Mouse (Mus musculus) stomach, postnatal 0 days (tissue): ENCODE measurements around the gene Bst2. TPM values are rescaled to one million over a fixed set of nuclear protein-coding genes. Genes with fewer than 3 reads are reported as not detected.

Experiments used
- ATAC-seq: fragments of 200-750 bp; cut with Nextera tagmentation; 2 replicates; pipeline ENCODE4 v1.8.0; 2017; ENCODE audit not compliant: low FRiP score, low TSS enrichment
- DNase-seq: peaks from one replicate; pipeline ENCODE4 v3.0.0-alpha.2; 2016; ENCODE audit warnings: low spot score
- H3K27ac ChIP-seq: fragments of 300-500 bp; sonication (generic); replicated peaks from 2 replicates; pipeline ENCODE4 v1.5.1; 2014; ENCODE audit warnings: mild to moderate bottlenecking, control low read depth
- H3K27me3 ChIP-seq: fragments of 300-500 bp; sonication (generic); 2 replicates; pipeline ENCODE4 v1.6.1; 2014; ENCODE audit warnings: low read length; ENCODE audit not compliant: control insufficient read depth, insufficient read depth
- H3K36me3 ChIP-seq: fragments of 300-500 bp; sonication (generic); 2 replicates; pipeline ENCODE4 v1.6.1; 2014; ENCODE audit warnings: low read length, mixed read lengths; ENCODE audit not compliant: control insufficient read depth, insufficient read depth
- H3K4me1 ChIP-seq: fragments of 300-500 bp; sonication (generic); replicated peaks from 2 replicates; pipeline ENCODE4 v1.6.1; 2014; ENCODE audit warnings: antibody characterized with exemption; ENCODE audit not compliant: control insufficient read depth, insufficient read depth
- H3K4me2 ChIP-seq: fragments of 300-500 bp; sonication (generic); replicated peaks from 2 replicates; pipeline ENCODE4 v1.6.1; 2014; ENCODE audit warnings: low read depth, mild to moderate bottlenecking, control low read depth, moderate library complexity
- H3K4me3 ChIP-seq: fragments of 300-500 bp; sonication (generic); 2 replicates; pipeline ENCODE4 v1.5.1; 2014; ENCODE audit warnings: low read depth, low read length, control low read depth
- H3K9ac ChIP-seq: fragments of 300-500 bp; sonication (generic); 2 replicates; pipeline ENCODE4 v1.6.1; 2014; ENCODE audit warnings: mild to moderate bottlenecking, low read length, control low read depth, mixed read lengths
- H3K9me3 ChIP-seq: fragments of 300-500 bp; sonication (generic); 2 replicates; pipeline ENCODE4 v1.6.1; 2016; ENCODE audit warnings: low read length; ENCODE audit not compliant: control insufficient read depth
- CTCF ChIP-seq: IDR thresholded peaks from 2 replicates; pipeline ENCODE4 v1.5.1; 2016; ENCODE audit warnings: antibody characterized with exemption, low read depth, mild to moderate bottlenecking, moderate library complexity
- EP300 ChIP-seq: optimal IDR thresholded peaks from 2 replicates; pipeline ENCODE3; 2016; ENCODE audit warnings: antibody characterized with exemption
- WGBS: fragments of 180-500 bp; shearing (Covaris S2); extraction: QIAGEN DNeasy Blood & Tissue Kit; methylation state at CpG from one replicate; pipeline ENCODE4 v1.1.7; 2014; 5-methylcytosine and 5-hydroxymethylcytosine counted together
- polyA plus RNA-seq: library from polyadenylated mRNA; unstranded; fragments of >200 nt; fragmentation: Nextera tagmentation; extraction: Ambion mirVana; gene quantifications from 2 replicates; pipeline ENCODE4 v1.2.1, GENCODE M21; 2015

The Bst2 gene
- polyA plus RNA-seq, 1 experiment from 2014 or later = 34.2 TPM

GRCm38 (mm10) chr8:71569366-71570290 lies 32.4 kb upstream of the Bst2 start:
- H3K4me3 ChIP-seq = peak overlapping the region; percentile 60
- peak; percentile 97 for DNase-seq
- TF ChIP-seq CTCF (0 out of 2 replicates have a peak, but pooled peaks have one; percentile 1), EP300 (no peak)
- H3K9me3 ChIP-seq = no peaks in the 10 kb centered on the region
- H3K27ac ChIP-seq = peak overlapping the region; percentile 93
- peak overlapping the region; percentile 81 for H3K4me2 ChIP-seq
- no peaks in the 10 kb centered on the region for H3K27me3 ChIP-seq
- H3K4me1 ChIP-seq = peaks cover 4% of the 10 kb centered on the region; the same call in 1 of the 2 replicates
- peak; percentile 82 for ATAC-seq
- under 1% methylated on average over 48 of the region's 51 CpGs for WGBS
- peak overlapping the region; percentile 60 for H3K9ac ChIP-seq
- no peaks in the 10 kb centered on the region for H3K36me3 ChIP-seq

DNA sequence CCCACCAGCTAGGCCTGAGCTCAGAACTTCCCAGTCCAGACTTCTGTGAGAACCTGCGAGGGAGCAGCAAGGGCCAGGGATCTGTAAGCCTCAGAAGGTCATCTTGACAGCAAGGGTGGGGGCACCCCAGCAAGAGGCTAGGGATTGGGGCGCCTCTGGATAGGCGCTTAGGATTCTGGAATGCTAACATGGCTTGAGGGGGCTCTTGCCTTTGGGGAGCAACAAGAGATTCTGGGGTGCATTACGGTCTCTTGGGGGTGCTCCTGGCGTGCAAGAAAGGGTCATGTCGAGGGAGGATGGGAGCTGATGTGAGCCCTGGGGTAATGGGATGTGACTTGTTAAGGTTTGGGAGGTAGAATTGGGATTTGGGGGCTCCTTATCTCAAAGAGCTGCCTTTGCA lies 31.7 kb upstream of the Bst2 start:
- no peak overlapping the region; the same call in 1 of the 2 replicates for H3K9ac ChIP-seq
- peaks cover 4% of the 10 kb centered on the region; the same call in 1 of the 2 replicates for H3K4me1 ChIP-seq
- H3K9me3 ChIP-seq = no peaks in the 10 kb centered on the region
- TF ChIP-seq EP300 (no peak), CTCF (no peak)
- H3K27me3 ChIP-seq = no peaks in the 10 kb centered on the region
- H3K36me3 ChIP-seq = no peaks in the 10 kb centered on the region
- DNase-seq = no peak
- ATAC-seq = no peak
- peak overlapping the region; percentile 93 for H3K27ac ChIP-seq
- 26% methylated on average over 6 of the region's 6 CpGs for WGBS
- peak overlapping the region; percentile 81 for H3K4me2 ChIP-seq
- peak overlapping the region; percentile 60; the same call in 1 of the 2 replicates for H3K4me3 ChIP-seq

GRCm38 (mm10) chr8:71568387-71568937 lies 31.2 kb upstream of the Bst2 start, which contains the start of gene Slc27a1:
Slc27a1 (plus strand) TSS chr8:71568882.
- Histone ChIP-seq H3K27ac (peak within 1 kb of the TSS; percentile 93), H3K4me3 (peak within 1 kb of the TSS; percentile 60), H3K4me2 (peak within 1 kb of the TSS; percentile 81), H3K36me3 (no peaks in the 10 kb centered on the region), H3K9me3 (no peaks in the 10 kb centered on the region), H3K4me1 (peaks cover 4% of the 10 kb centered on the region; the same call in 1 of the 2 replicates), H3K27me3 (no peaks in the 10 kb centered on the region), H3K9ac (peak within 1 kb of the TSS; percentile 56)
- WGBS = 21% methylated on average over 13 of the region's 13 CpGs
- DNase-seq (peak; percentile 45), ATAC-seq (no peak)
- TF ChIP-seq CTCF = no peak
- TF ChIP-seq EP300 = no peak

DNA sequence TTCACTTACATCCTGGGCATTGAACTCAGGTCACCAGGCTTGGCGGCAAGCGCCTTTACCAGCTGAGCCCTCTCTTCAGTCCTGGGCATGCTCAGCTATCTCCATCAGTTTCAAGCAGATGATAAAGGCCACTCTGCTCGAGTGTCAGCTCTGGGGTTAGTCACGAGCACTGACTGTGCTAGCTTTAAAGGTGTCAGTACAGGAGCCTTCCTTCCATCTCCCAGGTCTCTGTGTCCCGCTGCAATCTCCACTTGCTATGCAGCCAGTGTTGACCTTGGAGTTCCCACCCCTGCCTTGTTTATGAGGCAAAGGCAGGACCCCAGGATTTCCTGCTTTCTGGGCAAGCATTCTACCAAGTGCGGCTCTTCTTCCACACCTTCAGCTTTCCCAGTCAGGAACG lies 30.3 kb upstream of the Bst2 start:
- no peaks in the 10 kb centered on the region for H3K9me3 ChIP-seq
- H3K4me1 ChIP-seq = 0 out of 2 replicates have a peak, but pooled peaks cover 4% of the 10 kb centered on the region
- H3K36me3 ChIP-seq = no peaks in the 10 kb centered on the region
- H3K27me3 ChIP-seq = no peaks in the 10 kb centered on the region
- H3K27ac ChIP-seq = no peak overlapping the region
- ATAC-seq (no peak), DNase-seq (no peak)
- no peak overlapping the region for H3K4me3 ChIP-seq
- TF ChIP-seq EP300 = no peak
- no peak for TF ChIP-seq CTCF
- no peak overlapping the region for H3K9ac ChIP-seq
- WGBS = 73% methylated on average over 7 of the region's 7 CpGs
- H3K4me2 ChIP-seq = no peak overlapping the region

DNA sequence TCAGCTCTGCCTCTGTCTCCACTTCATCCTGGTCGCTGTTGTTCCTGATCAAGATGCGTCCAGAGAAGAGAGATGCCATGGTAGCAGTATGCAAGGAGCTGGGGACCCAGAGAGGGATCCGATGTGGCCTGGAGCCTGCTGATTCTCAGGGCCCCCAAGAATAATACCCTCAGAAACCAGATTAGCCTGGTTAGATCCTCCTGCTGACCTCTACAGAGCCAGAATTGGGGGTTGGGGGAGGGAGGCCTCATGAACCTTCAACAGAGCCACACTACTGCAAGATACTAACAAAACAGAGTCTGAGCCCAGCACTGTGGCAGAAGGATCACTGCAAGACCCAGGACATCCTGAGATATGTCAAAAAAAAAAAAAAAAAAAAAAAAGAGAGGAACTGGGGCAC lies 29.2 kb upstream of the Bst2 start, which contains the start of gene Nxnl1:
Gene Nxnl1, minus strand, starts transcription at position 101 of the 400 bp plus-strand sequence.
- H3K36me3 ChIP-seq = no peaks in the 10 kb centered on the region
- no peak for TF ChIP-seq EP300
- H3K4me2 ChIP-seq = no peak within 1 kb of the TSS
- H3K9ac ChIP-seq = no peak within 1 kb of the TSS
- no peak within 1 kb of the TSS for H3K27ac ChIP-seq
- H3K27me3 ChIP-seq = 0 out of 2 replicates have a peak, but pooled peaks cover 3% of the 10 kb centered on the region
- H3K4me3 ChIP-seq = no peak within 1 kb of the TSS
- ATAC-seq = no peak
- no peak for DNase-seq
- 0 out of 2 replicates have a peak, but pooled peaks cover 4% of the 10 kb centered on the region for H3K4me1 ChIP-seq
- no peaks in the 10 kb centered on the region for H3K9me3 ChIP-seq
- 73% methylated on average over 3 of the region's 3 CpGs for WGBS

- DNase-seq (no peak), ATAC-seq (no peak)
- WGBS = 89% methylated on average over 4 of the region's 4 CpGs
- peak; percentile 53 for TF ChIP-seq CTCF
- TF ChIP-seq EP300 = no peak
- Histone ChIP-seq H3K4me1 (0 out of 2 replicates have a peak, but pooled peaks cover 4% of the 10 kb centered on the region), H3K4me2 (no peak overlapping the region), H3K36me3 (no peaks in the 10 kb centered on the region), H3K9me3 (no peaks in the 10 kb centered on the region), H3K27me3 (0 out of 2 replicates have a peak, but pooled peaks cover 3% of the 10 kb centered on the region), H3K27ac (no peak overlapping the region), H3K4me3 (no peak overlapping the region), H3K9ac (no peak overlapping the region)
These were observed 26.7 kb upstream of the Bst2 start for GRCm38 (mm10) chr8:71563992-71564391.
